Mouse (Mus musculus) T-helper 1 cell (primary cell): Measurements from ENCODE around the gene Adra1b.

Source experiments
- in situ Hi-C: fragments of 300-600 bp; cut with MboI, MseI; formaldehyde crosslinking; loops from one replicate; pipeline ENCODE4 v1.15.1; 2025; ENCODE audit warnings: high pct_unique_total_duplicates

Adra1b gene

DNA sequence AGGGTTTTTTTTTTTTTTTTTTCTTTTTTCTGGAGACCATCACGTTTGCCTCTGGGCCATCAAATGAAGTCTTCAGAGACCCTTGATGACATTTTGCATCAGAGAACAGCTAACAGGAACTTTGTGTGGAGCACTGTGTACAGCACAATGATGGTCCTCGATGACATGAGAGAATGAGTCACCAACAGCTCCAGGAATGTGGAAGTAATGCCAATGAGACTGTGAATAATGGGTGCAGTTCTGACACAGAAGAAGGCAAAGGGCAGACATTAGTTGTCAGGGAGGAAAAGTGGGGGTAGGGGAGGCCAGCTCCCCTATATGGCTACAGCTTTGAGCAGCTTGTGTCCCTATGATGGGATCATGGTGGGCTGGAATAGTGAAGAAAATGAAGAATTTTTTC, 5.7 kb downstream of the Adra1b start:
- in situ Hi-C loops, result no loop called here

DNA sequence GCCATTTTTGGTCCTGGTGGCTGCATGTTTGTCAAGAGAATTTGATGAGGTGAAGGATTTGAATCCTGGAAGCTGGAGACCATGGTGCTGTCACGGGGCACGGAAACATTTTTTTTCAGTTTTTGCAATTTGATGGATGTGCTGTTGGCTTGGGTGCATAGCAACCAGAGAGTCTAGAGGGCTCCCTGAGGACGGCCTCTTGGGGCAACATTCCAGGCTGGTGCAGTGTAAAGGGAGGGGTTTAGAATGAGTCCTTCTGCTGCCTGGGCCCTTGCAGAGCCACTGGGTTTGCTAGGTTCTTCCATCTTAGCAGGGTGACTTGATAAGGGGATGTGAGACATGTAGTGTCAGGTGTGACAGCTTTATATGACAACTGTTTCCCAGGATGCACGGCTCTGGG, 8.5 kb downstream of the Adra1b start:
- in situ Hi-C loops, result no loop called here

DNA sequence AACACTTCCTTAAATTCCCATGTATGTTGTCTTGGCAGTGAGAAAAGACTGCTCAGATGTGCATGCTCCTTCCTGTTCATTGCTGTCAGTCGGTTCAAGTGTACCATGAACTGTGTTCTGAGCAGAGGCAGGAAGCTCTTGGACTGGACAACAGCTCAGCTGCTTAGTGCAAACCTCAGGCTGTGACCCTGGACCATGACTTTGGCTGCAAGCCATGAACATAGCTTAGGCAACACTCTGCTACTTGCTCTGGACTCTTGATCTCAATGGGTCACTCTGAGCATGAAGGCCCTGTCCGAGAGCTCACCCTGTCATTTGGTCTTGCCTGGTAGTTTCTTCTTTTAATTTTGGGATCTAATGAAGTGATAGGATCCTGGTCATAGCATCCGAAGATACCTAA, 9.6 kb downstream of the Adra1b start:
- in situ Hi-C loops, result no loop called here

DNA sequence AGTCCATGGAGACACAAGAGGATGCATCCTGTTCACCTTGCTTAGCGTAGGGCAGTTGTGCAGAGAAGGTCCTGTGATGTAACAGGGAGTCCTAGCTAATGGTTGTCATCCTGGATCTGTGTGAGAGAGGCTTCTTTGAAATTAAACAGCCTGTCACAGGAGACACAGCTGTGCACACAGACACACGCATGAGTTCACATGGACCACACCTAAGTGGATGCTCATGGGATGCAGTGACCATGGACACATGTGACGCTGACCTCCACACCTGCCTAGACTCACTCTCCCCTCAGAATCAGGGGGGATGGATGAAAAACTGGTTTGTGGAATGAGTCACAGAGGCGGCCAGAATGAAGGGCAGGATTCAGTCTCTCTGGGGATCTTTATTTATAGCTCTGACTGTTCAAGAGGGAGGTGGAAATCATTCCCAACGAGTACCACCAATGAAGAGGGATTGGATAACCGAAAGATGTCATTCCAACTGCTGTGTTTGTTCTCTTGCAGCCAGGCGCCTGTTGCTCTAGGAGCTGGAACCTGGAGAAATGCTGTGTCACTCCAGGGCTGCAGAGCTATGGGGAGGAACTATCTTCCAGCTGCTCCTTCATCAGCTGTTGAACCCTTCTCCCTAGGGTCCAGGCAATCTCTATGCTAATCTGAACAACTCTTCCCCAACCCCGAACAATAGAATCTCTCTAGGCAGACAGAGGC, 11.6 kb downstream of the Adra1b start:
- in situ Hi-C loops, result no loop called here

DNA sequence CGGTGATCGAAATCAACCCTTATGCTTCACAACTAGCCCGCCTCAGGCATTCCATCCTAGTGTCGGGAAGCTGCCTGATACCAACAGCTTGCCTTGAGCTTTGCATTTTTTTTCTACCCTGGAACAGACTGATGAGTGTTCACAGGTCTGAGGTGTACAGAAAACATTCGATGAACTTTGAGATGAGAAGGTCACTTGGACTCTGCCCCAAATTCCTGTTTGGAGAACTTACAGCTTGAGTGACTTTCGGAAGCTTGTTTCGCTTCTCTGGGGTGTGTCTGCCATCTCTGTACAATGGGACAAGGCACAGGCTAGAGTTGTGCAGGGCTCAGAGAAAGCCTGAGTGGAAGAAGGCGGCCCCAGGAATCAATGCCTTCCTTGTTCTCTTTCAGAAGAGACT, 12.3 kb downstream of the Adra1b start:
- in situ Hi-C loops, result no loop called here

DNA sequence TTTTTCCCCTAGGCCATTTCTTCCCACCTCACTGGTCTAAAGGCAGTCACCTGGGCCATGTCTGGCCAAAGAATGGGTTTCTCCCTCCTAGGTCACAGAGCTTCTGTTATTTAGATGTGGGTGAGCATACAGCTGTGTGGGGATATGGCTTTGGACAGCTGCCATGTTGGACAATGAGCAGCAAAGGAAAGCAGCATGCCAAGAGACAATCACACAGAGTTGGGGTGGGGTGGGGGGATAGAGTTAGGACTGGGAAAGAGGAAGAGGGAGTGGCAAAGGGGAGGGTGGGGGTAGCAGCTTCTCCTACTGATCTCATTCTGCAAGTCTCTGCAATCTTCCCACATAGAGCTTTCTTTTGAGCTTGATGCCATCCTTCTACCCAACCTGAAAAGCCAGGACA, 13.4 kb downstream of the Adra1b start:
- in situ Hi-C loops, result no loop called here

DNA sequence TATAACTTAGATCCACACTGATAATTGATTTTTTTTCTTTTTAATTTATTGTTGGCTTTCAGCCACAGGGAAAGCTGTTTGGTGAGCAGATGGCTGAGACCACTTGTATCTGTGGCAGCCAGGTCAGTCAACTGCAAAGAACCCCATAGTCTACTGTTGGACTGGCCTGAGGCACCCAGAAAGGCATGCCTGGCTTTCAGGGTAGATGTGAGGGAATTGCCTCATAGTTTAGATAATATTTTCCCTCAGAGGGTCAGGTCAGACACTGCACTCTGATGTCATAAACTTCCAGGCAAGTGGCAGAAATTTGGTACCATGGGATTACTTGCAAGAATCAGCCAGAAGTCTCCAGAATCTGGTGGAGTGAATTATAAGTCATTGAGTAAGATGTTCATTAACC, 16.5 kb downstream of the Adra1b start:
- in situ Hi-C loops, result no loop called here

DNA sequence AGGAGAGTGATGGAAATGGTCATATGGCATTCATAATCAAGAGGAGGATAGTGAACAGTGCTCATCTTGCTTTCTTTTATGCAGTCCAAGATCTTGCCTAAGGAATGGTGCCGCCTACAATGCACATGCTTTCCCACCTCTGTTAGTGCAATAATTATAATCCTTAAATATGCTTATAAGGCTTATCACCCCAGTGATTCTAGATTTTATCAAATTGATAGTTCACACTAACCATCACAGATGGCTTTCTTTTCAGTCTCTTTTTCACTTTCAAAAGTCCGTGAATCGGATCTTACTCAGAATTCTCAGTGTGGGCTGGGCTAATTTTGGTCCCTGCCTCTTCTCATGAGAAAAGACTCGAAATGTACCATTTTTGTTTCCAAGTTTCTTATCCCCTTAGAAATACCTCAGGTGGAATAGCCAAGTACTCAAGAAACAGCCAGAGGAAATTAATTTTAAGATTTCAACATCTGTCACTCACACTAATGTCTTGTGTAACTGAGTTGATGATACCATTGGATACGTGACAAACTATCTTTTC, 17.3 kb downstream of the Adra1b start:
- in situ Hi-C loops, result no loop called here

DNA sequence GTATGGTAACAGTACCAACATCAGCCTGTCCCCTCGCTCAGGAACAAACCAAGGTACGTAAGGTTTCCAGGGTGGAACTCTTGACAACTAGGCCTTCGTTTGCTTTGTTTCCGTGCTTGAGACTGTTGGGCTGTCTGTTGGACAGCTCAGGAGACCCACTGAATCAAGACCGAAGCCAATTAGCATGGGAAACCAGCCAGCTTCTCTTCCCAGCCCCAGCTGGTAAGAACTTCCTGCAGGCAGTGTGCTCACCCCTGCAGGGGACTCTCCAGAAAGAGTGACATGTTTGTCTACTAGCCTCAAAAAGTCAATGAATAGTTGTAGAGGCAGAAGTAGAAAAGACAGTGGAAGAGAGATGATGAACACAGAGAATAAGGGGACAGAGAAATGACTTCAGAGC, 23.8 kb downstream of the Adra1b start:
- in situ Hi-C loops, result no loop called here

DNA sequence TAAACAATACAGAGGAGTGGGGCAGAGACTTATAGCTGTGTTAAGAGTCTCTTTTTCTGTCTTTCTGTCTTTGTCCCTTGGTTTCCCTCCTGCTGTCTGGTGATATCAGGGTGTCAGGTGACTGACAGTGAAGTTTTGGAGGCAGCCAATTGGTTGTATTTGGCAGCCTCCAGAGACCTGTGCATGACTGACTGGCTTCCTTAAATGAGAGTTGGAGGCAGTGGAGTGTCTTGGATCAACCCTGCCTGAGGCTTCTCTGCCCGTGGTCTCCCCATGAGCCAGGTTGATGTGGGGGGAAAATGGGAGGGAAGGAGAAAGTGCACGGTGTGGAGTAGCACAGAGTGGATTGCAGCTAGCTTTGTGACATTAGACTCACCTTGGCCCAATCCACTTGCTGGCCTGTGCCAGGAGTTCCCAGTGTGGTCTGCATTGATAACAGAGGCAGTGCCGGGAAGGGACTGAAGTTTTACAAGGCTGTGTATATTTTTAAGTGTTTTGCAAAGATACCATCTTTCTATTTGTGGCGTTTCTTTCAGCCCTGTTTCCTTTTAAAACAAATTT, 33.2 kb downstream of the Adra1b start:
- in situ Hi-C loops, result no loop called here

DNA sequence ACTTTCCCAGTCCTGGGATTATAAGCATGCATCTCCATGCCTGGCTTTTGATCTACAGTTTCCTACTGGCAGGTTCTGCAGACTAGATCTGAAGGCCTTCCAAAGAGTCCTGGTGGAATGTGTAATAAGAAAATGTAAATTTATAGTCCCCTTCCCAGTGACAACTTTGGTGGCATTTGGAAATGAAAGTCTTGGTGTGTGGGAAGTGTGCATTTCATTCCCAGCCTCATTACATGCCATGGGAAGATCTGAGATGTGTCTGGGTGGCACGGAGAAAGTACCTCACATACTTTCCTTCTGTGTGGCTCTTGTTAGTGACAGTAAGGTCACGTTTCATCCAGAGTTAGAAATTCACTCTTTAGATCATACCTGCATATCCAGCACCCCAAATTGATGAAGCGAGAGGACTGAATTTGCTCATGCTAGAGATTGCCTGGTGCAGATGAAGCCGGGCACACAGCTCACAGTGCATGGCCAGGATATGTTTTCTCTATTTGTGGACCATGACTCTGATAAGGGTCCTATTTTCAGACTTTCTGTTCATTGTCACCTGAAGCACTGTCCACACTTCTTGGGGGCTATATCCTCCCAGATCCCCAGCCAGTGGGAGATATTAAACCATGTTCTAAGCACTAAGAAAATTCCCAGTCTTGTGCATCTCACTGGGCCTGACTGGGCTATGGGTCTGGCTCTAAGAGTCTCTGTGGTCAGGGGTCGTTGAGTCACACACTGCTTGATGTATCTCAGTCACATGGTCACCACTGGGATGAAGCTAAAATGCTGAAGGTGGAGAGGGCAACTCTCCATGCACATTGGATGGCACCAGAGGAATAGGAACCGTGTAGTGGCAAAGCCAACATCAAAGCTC, 35.5 kb downstream of the Adra1b start:
- in situ Hi-C loops, result no loop called here

DNA sequence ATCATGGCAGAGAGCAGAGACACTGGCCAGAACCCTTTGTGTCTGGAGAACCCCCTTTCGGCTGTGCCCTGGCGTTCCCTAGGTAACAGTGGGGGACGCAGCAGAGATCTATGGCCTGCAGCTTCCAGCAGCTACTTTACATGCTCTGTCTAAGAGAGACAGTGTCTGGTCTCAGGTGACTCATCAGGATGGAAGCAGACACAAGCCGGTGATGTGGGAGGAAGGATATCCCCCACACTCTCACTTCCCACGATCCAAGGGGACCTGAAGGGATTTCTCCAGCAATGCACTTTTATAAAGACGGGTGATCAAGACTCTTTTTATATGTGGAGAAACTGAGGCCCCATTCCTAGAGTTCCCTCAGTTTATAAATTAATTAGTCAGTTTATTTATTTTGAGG, 48.0 kb downstream of the Adra1b start:
- in situ Hi-C loops, result no loop called here

DNA sequence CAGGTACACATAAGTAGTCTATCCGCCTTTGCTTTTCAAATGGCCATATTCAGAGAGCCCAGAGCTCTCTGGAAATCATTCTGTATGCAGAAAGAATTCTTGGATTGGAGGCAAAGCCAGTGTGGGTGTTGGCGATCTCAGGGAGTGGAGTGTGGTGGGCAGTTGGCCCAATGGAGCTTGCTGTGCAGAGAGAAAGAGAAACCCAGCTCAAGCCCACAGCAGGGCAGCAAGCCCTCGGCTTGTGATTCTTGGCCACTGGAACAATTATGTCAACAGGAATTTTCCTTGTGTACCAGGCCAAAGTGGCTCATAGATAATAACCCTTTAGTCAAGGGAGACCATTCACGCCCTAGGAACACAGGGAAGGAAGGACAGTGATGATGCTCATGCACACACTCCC, 53.0 kb downstream of the Adra1b start:
- in situ Hi-C loops, result no loop called here

DNA sequence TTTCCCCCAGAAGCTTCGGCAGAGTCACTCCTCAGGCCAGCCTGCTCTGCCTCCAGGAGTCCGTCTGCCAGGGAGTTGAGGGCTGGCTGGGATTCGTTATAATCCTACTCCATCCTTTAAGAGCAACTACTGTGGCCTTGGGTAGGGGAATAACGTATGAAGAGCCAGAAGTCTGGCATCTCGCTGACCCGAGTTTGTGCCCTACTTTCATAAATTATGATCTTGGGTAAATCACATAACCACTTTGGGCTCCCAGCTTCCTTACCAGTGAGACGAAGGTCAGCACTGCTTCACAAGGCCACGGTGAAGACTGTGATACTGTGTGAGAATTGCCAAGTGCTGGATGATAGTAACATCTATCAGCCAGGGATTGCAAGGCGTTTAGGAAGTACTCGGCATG, 59.4 kb downstream of the Adra1b start:
- in situ Hi-C loops, result no loop called here

DNA sequence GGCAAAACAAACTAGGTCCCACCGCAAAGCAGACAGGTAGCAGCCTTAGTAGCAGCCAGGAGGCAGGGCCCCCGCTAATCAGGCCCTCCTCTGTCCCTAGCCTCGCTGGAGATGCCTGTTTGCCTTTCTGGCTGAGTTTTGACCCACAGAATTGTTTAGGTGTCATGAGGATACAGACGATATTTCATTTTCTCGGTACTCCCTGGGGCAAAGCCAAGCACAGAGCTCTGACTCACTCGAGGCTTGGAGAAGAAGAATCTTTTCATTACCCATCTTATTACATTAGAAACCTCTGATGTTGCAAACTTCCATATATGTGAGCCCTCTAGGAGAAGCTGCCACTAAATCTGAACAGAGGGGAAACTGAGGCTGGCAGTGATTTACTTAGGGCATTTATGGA, 60.5 kb downstream of the Adra1b start:
- in situ Hi-C loops, result no loop called here

DNA sequence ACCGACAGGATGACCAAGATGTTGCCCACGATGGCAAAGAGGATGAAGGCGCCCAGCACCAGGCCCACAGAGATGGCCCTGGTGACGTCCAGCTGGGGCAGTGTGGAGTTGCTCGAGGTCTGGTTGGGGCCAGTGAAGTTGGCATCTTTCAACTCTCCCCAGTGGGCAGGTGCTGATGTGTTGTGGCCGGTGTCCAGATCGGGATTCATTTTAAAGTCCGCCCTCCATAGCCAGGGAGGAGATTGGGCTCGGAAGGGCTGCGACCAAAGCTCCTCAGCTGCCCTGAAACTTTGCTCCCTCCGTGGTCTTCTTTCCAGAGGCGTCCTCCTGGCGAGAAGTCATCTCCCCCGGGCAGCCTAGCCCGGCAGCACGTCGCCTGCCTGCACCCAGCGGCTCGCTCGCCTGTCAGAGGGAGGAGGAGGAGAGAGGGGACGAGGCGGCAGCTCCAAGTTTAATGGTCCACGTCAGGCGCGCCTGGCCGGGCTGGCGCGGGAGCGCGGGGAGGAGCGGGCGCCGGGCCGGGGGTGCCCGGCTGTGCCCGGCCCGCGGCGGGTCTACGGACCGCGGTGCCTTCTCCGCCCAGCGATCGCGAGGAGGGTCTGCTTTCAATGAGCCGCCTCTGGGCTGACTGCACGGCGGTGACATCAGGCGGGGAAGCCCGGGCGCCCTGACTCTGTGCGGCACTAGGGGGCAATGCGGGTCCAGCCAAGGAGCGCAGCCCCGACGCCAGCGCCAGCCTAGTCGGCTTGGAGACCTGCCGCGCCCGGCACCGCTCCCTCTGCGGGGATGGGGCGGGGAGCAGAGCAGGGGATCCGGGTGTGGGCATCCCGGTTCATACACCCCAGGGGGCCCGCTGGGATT, 64.9 kb downstream of the Adra1b start:
- in situ Hi-C loops, result no loop called here

DNA sequence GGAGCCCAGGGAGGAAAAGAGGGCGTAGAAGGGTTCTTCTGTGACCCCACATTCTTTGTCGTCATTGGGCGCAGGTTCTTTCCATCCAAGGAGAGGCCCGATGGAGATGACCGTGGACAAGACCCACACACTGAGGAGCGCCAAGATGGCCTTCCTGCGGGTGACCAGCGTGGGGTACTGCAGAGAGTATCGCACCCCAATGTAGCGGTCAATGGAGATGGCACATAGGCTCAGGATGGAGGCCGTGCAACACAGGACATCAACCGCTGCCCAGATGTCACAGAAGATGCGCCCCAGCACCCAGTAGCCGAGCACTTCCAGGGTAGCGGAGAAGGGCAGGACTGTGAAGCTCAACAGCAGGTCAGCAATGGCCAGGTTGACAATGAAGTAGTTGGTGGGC, 65.6 kb downstream of the Adra1b start:
- in situ Hi-C loops, result no loop called here

DNA sequence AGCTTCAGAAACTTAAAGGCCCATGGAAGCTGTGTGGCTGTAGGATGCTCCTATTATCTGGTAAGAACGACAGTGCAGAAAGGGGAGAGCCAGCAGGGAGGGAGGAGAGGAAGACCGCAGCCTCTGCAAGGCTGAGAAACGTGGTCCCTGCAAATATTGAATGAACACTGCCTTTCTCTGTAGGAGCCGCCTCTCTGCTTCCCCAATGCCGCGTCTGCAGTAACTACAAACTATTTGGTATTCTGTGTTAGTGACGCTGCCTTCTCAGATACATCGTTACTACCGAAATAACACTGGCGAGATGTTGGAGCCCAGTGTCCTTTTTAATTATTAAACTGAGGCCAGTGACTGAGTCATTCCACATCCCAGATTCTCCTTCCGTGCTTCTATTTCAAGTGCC, 66.5 kb downstream of the Adra1b start:
- in situ Hi-C loops, result no loop called here

DNA sequence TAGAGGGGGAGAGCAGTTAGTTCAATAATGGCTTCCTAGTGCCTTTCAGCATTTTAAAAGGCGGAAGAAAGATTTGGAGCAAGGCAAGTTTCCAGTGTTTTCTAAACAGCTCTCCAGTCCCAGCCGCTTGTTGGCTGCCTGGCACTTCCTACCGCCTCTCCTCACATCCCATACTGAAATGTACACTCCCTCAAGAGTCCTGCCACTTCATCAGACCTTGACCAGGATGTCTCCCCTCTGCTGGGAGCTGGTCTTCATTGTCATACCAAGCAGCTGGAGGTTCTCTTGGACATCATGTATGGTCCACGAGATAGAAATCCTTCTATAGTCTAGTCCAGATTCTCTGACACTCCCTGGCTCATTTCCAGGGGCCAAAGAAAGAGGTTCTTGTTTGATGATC, 69.5 kb downstream of the Adra1b start:
- in situ Hi-C loops, result no loop called here

DNA sequence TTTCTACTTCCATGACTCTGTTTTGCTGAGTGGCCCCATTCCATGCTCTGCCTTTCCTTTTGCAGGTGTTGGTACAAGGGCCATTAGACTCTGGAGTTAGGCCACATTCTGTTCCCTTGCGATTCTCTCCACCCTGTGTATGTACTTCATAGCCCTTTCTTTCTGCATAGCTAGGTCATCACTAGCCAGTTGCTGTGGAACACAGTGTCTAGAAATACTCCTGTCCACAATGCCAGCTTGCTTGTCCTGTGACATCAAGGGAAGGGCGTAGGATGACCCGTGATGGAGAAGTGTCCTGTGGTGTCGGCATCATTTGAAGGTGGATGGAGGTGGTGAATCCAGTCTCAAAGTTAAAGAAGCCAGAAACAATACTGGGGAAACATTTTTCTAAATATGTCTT, 74.2 kb downstream of the Adra1b start:
- in situ Hi-C loops, result no loop called here

DNA sequence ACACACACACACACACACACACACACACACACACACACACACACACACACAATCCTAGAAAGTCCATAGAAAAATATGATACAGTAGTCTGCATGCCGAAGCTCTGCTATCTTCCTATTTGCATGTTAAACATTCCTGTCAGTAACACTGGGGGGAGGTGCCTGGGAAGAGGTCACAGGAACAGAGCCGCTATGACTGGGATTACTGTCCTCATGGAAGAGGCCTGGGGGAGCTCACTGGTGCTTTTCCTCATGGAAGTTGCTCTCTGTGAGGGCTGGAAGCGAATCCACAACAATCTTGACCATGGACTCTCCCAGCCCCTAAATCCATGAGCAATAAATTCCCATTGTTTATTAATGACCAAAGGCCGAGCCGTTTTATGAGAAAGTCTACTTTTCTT, 77.7 kb downstream of the Adra1b start:
- in situ Hi-C loops, result no loop called here
